Mouse (Mus musculus): ENCODE data around the gene Insyn1.

The Insyn1 gene

GRCm38 (mm10) chr9:58534766-58535165, 46.4 kb downstream of the Insyn1 start:
- peak; percentile 69 for DNase-seq (ENCODE audit: low spot score)

GRCm38 (mm10) chr9:58535447-58536134, 47.2 kb downstream of the Insyn1 start:
- no peak for DNase-seq (ENCODE audit: low spot score)

GRCm38 (mm10) chr9:58537774-58538173, 49.4 kb downstream of the Insyn1 start:
- DNase-seq (ENCODE audit: low spot score) = no peak

- DNase-seq (ENCODE audit: low spot score) = peak; percentile 43
Measured at GRCm38 (mm10) chr9:58539886-58540285, 51.5 kb downstream of the Insyn1 start.

- DNase-seq (ENCODE audit: low spot score) = peak; percentile 84
Measured at GRCm38 (mm10) chr9:58541895-58542338, 53.5 kb downstream of the Insyn1 start.

- peak; percentile 12 for DNase-seq (ENCODE audit: low spot score)
Measured at GRCm38 (mm10) chr9:58544879-58545324, 56.5 kb downstream of the Insyn1 start.

- no peak for DNase-seq (ENCODE audit: low spot score)
Measured at GRCm38 (mm10) chr9:58545428-58545827, 57.0 kb downstream of the Insyn1 start.

- DNase-seq (ENCODE audit: low spot score) = no peak
Measured at GRCm38 (mm10) chr9:58546630-58547360, 58.4 kb downstream of the Insyn1 start.

GRCm38 (mm10) chr9:58548897-58549296, 60.5 kb downstream of the Insyn1 start:
- DNase-seq (ENCODE audit: low spot score) = no peak
